Mouse (Mus musculus) myocyte (in vitro differentiated cells): ENCODE data around the gene Nfkbie. TPM values are rescaled to one million over a fixed set of nuclear protein-coding genes. Genes with fewer than 3 reads are reported as not detected.
A peak's percentile ranks its signal among the peaks of the same experiment; 100 is the strongest.

ENCODE experiments used
- H3K27me3 ChIP-seq: one replicate; pipeline ENCODE4 v1.6.1; 2011; ENCODE audit not compliant: control insufficient read depth, insufficient read depth, insufficient read length
- H3K36me3 ChIP-seq: one replicate; pipeline ENCODE4 v1.6.1; 2011; ENCODE audit not compliant: control insufficient read depth, insufficient read depth
- H3K4me2 ChIP-seq: one replicate; pipeline ENCODE4 v1.6.1; 2011; ENCODE audit warnings: low read depth, control low read depth
- H3K4me3 ChIP-seq: one replicate; pipeline ENCODE4 v1.5.1; 2011; ENCODE audit warnings: mild to moderate bottlenecking, control low read depth, moderate library complexity
- H3K79me2 ChIP-seq: one replicate; pipeline ENCODE4 v1.6.1; 2011; ENCODE audit not compliant: control insufficient read depth, insufficient read depth
- H3ac ChIP-seq: one replicate; pipeline ENCODE4 v1.6.1; 2011; ENCODE audit not compliant: control insufficient read depth, insufficient read length
- CEBPB ChIP-seq: IDR thresholded peaks from 2 replicates; pipeline ENCODE4 v1.6.1; 2011; ENCODE audit warnings: mild to moderate bottlenecking, moderate library complexity; ENCODE audit not compliant: poor library complexity, insufficient read depth, severe bottlenecking
- E2F4 ChIP-seq: IDR thresholded peaks from one replicate; pipeline ENCODE4 v1.6.1; 2011; ENCODE audit warnings: mild to moderate bottlenecking, control low read depth, moderate library complexity; ENCODE audit not compliant: insufficient read depth
- MAX ChIP-seq: IDR thresholded peaks from one replicate; pipeline ENCODE4 v1.6.1; 2011; ENCODE audit warnings: low read depth, mild to moderate bottlenecking, control low read depth
- MYOD1 ChIP-seq, 3 experiments: IDR thresholded peaks; one replicate each; pipeline ENCODE4 v1.6.1; 2011; ENCODE audit warnings: control low read depth in 2 of 3, low read depth in 2 of 3, mild to moderate bottlenecking in 2 of 3, moderate library complexity in 1 of 3; ENCODE audit not compliant: insufficient read length in 2 of 3, control insufficient read depth in 1 of 3
- MYOG ChIP-seq, 3 experiments: IDR thresholded peaks; one replicate each; pipeline ENCODE4 v1.6.1; 2011; ENCODE audit warnings: control low read depth in 2 of 3, low read depth in 2 of 3, mild to moderate bottlenecking in 2 of 3; ENCODE audit not compliant: insufficient read length in 2 of 3, control insufficient read depth in 1 of 3, insufficient read depth in 1 of 3
- POLR2A ChIP-seq: IDR thresholded peaks from one replicate; pipeline ENCODE4 v1.6.1; 2011; ENCODE audit warnings: low read depth, mild to moderate bottlenecking, control low read depth, moderate library complexity; ENCODE audit not compliant: insufficient read length
- POLR2AphosphoS2 ChIP-seq: IDR thresholded peaks from one replicate; pipeline ENCODE4 v1.6.1; 2011; ENCODE audit warnings: low read depth, control low read depth; ENCODE audit not compliant: insufficient read length
- REST ChIP-seq: IDR thresholded peaks from one replicate; pipeline ENCODE4 v1.6.1; 2011; ENCODE audit warnings: mild to moderate bottlenecking, control low read depth, moderate library complexity; ENCODE audit not compliant: insufficient read depth, insufficient read length
- SRF ChIP-seq: IDR thresholded peaks from one replicate; pipeline ENCODE4 v1.6.1; 2011; ENCODE audit warnings: low read depth; ENCODE audit not compliant: control insufficient read depth, insufficient read length
- TCF12 ChIP-seq: IDR thresholded peaks from one replicate; pipeline ENCODE4 v1.6.1; 2011; ENCODE audit warnings: mild to moderate bottlenecking, control low read depth; ENCODE audit not compliant: poor library complexity, insufficient read depth, severe bottlenecking
- TCF3 ChIP-seq: IDR thresholded peaks from one replicate; pipeline ENCODE4 v1.6.1; 2011; ENCODE audit warnings: low read depth, control low read depth; ENCODE audit not compliant: insufficient read length
- USF1 ChIP-seq: IDR thresholded peaks from one replicate; pipeline ENCODE4 v1.6.1; 2011; ENCODE audit warnings: low read depth, mild to moderate bottlenecking, control low read depth, moderate library complexity
- polyA plus RNA-seq: library from polyadenylated mRNA; unstranded; fragments of >200 nt; fragmentation: generic; extraction: Trizol; gene quantifications from one replicate; pipeline ENCODE4 v1.2.1, GENCODE M21; 2012; ENCODE audit warnings: missing spikeins

The Nfkbie gene
- polyA plus RNA-seq, 1 experiment, result 7.3 TPM

DNA sequence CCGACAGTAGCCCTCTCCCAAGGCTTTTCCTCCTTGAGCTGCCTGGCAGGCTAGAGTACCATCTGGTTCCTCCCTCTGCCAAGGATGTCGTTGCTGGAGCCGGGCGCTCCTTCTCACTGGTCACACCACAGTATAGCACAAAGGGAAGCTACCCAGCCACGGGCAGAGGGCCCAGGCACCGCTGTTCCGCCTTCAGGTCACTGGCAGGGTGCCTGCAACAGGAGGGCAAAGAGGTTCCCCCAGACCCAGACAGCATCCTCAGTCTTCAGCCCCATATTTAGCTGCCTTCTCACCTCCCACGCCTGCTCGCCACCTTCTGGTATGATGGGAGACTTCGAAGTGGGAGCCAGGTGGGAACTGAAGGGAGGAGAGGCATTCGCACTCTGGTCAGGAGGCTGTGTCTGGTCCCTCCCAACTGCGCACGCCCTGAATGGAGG is 25.1 kb upstream of the Nfkbie start:
- Histone ChIP-seq H3K79me2 (no peaks in the 10 kb centered on the region), H3K36me3 (no peaks in the 10 kb centered on the region), H3K4me2 (no peak overlapping the region), H3ac (no peak overlapping the region), H3K27me3 (peaks cover 50% of the 10 kb centered on the region), H3K4me3 (no peak overlapping the region)
- TF ChIP-seq POLR2AphosphoS2 (no peak), TCF12 (no peak), CEBPB (no peak), REST (no peak), MYOG (IDR thresholded peaks at IDR 0.05; ENCODE audit: control insufficient read depth in 1 of 3, insufficient read depth in 1 of 3, insufficient read length in 2 of 3, low read depth in 2 of 3) (no peak), SRF (no peak), POLR2A (no peak), MYOD1 (IDR thresholded peaks at IDR 0.05; ENCODE audit: control insufficient read depth in 1 of 3, insufficient read length in 2 of 3, low read depth in 2 of 3) (no peak), MAX (no peak), E2F4 (no peak), USF1 (no peak)

DNA sequence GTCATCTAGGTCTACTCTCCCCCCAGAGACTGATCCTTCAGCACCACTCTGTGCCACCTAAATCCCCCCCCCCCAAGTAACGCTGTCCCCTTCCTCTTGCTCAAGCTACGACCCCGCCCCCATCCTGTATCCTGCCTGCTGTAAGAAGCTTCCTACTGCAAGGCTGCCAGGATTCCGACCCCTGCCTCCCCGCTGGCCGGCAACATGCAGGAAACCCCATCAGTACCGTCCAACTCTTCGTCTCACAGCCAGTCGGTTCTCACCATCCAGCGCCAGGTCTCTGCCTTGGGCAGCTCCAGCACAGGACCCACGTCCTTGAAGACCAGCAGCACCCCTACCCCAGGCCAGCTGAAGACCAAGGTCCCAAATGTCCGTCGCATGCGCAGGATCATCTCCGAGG is 22.6 kb upstream of the Nfkbie start:
- H3K79me2 ChIP-seq, result no peaks in the 10 kb centered on the region
- H3ac ChIP-seq, result no peak overlapping the region
- no peak overlapping the region for H3K4me2 ChIP-seq
- H3K4me3 ChIP-seq, result no peak overlapping the region
- no peaks in the 10 kb centered on the region for H3K36me3 ChIP-seq
- peaks cover 57% of the 10 kb centered on the region for H3K27me3 ChIP-seq
- TF ChIP-seq CEBPB (no peak), USF1 (no peak), REST (no peak), E2F4 (no peak), MYOG (IDR thresholded peaks at IDR 0.05; ENCODE audit: control insufficient read depth in 1 of 3, insufficient read depth in 1 of 3, insufficient read length in 2 of 3, low read depth in 2 of 3) (no peak), MYOD1 (IDR thresholded peaks at IDR 0.05; ENCODE audit: control insufficient read depth in 1 of 3, insufficient read length in 2 of 3, low read depth in 2 of 3) (no peak), TCF3 (no peak)

DNA sequence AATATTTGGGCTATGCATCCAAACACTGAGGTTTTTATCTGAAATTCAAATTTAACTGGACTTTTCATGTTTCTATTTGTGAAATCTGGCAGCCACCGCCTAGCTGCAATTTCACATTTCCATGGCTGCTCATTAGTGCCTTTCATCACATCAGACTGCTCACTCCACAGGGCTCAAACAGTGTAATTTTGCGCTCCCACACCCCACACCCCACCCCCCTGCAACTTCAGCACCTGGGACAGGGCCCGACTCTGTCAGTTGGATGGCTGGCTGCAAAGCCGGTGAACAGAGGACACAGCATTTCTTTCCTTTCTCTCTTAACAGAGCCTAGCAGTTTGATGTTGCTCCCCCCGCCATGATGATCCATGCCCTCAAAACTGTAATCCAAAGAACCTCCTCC is 19.2 kb upstream of the Nfkbie start:
- Histone ChIP-seq H3K4me2 (no peak overlapping the region), H3K79me2 (no peaks in the 10 kb centered on the region)

GRCm38 (mm10) chr17:45538394-45538793 is 17.1 kb upstream of the Nfkbie start:
- Histone ChIP-seq H3K36me3 (no peaks in the 10 kb centered on the region), H3K79me2 (no peaks in the 10 kb centered on the region), H3K27me3 (peaks cover 60% of the 10 kb centered on the region), H3K4me2 (no peak overlapping the region), H3ac (no peak overlapping the region), H3K4me3 (no peak overlapping the region)
- TF ChIP-seq CEBPB (no peak), MAX (no peak), MYOG (IDR thresholded peaks at IDR 0.05; ENCODE audit: control insufficient read depth in 1 of 3, insufficient read depth in 1 of 3, insufficient read length in 2 of 3, low read depth in 2 of 3) (no peak), USF1 (no peak), TCF12 (no peak)

More for the DNA sequence above, 19.2 kb upstream of the Nfkbie start:
- Histone ChIP-seq H3K4me3 (no peak overlapping the region), H3K27me3 (peaks cover 61% of the 10 kb centered on the region), H3K36me3 (no peaks in the 10 kb centered on the region), H3ac (no peak overlapping the region)
- TF ChIP-seq REST (peak; percentile 78), POLR2AphosphoS2 (no peak)

DNA sequence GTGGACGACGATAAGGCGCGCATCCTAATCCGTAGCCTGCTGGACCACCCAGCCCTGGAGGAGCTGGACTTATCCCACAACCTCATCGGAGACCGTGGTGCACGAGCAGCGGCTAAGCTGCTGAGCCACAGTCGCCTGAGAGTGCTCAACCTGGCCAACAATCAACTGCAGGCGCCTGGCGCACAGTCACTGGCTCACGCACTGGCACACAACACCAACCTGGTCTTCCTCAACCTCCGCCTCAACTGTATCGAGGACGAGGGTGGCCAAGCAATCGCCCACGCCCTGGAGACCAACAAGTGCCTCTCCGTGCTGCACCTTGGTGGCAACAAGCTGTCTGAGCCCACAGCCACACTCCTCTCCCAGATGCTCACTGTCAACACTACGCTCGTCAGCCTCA is 15.8 kb upstream of the Nfkbie start:
- no peaks in the 10 kb centered on the region for H3K36me3 ChIP-seq
- no peak overlapping the region for H3K4me3 ChIP-seq
- no peak overlapping the region for H3K4me2 ChIP-seq
- no peak for TF ChIP-seq USF1
- H3K27me3 ChIP-seq, result peaks cover 67% of the 10 kb centered on the region
- H3K79me2 ChIP-seq, result no peaks in the 10 kb centered on the region
- no peak overlapping the region for H3ac ChIP-seq

DNA sequence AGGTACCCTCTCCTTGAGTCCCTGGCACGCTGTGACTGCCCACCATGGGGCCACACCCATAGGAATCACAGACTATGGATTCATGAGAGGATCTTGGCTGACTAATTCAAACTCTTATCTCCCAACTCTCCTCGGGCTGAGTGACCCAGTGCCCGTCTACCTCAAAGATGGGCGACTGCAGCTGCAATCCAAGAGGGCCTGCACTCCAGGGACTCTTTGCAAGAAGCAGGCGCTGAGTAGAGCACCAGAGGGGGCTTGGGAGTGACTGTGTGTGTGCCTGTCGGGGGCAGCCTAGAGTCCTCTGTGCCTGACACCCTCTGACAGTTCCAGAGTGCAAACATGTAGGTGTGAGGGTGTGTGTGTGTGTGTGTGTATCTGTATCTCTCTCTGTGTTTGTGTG is 13.4 kb upstream of the Nfkbie start:
- Histone ChIP-seq H3K79me2 (no peaks in the 10 kb centered on the region), H3K4me2 (no peak overlapping the region), H3K36me3 (no peaks in the 10 kb centered on the region), H3ac (no peak overlapping the region), H3K4me3 (no peak overlapping the region), H3K27me3 (peaks cover 71% of the 10 kb centered on the region)
- TF ChIP-seq USF1 (no peak), MYOD1 (IDR thresholded peaks at IDR 0.05; ENCODE audit: control insufficient read depth in 1 of 3, insufficient read length in 2 of 3, low read depth in 2 of 3) (no peak), MYOG (IDR thresholded peaks at IDR 0.05; ENCODE audit: control insufficient read depth in 1 of 3, insufficient read depth in 1 of 3, insufficient read length in 2 of 3, low read depth in 2 of 3) (no peak), MAX (no peak), POLR2A (no peak), SRF (no peak), REST (no peak), E2F4 (no peak), POLR2AphosphoS2 (no peak), TCF3 (no peak)
